Comparison of ENCODE assay signal across 11 mouse cellular contexts in the genomic region with DNA sequence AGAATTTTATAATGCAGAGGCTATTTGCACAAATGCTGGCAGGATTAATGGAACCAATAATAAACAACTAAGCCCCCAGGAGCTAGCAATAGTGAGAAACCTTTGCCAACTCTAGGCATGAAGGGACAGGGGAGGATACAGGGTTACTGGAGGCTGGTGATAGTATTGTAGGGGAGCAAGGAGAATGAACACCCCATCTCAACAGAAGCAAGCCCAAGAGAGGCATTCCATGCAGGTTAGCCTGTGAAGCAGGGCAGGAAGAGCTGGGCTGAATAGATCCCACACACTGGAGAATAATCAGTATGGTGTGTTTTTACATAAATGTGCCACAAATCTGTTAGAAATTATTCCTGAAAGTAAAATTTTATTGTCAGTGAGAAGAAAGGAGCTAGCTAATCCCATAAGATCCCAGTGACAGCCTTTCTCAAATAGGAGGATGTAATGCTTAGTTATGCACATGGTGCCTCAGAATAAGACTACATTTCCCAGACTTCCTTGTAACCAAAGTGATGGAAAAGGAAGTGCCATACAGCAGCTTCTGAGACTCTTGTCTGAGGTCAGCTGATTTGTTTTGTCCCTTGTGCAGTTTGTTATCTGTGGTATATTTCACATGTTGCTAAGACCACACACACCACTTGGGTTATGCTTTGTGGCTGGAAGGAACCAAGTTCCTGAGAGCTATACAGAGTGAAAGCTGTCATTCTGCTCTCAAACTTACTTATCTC.
DNase-seq lines count a peak whose midpoint lies in the region; ATAC-seq lines count a peak whose summit lies in the region.
"Had no signal": no experiment of that assay in that cellular context is flagged by ENCODE, and none has a peak within 500 bp of the region (broad histone marks: within the 10 kb centered on the region; RNA-seq: fewer than 3 reads in every experiment).

No protein-coding gene starts in this region.

- peak; percentile 81 for ATAC-seq in frontal cortex, adult (ENCODE audit: low TSS enrichment)
- peak; percentile 74 for ATAC-seq in megakaryocyte-erythroid progenitor cell, adult 5-6 weeks (replicated peaks; ENCODE audit: low FRiP score, low TSS enrichment, poor library complexity, severe bottlenecking)
- no peak for ATAC-seq in inflammation-experienced regulatory T-cells, adult 6 months

- DNase-seq in frontal cortex, postnatal 14 days (ENCODE audit: low spot score in 2 of 2), result no peak
- DNase-seq in 3T3-L1 (ENCODE audit: low read depth, low spot score) (peak; percentile 19), adipocyte (ENCODE audit: low spot score) (peak; percentile 26)
- DNase-seq in thymus, postnatal 14 days, result no peak
- DNase-seq in gastrocnemius, postnatal 36 days, result no peak
- DNase-seq: cerebellum, postnatal 36 days; heart, adult 18-20 months; liver, embryonic 13.5 days had no signal

- intact Hi-C loops in gastrocnemius, postnatal 36 days (cut with DNase I), result no loop called here

Comparison
In these comparisons a context has a peak if more than half of its experiments do, and no peak if none do; other contexts are left out.
1. DNase-seq: peak in 3T3-L1 (single experiment) and adipocyte (single experiment); none in frontal cortex, postnatal 14 days (0 of 2), thymus, postnatal 14 days (single experiment) and gastrocnemius, postnatal 36 days (0 of 2).